Mouse (Mus musculus): Measurements from ENCODE around the gene Rragb.

Gene Rragb

GRCm38 (mm10) chrX:153211101-153211500 is 71.3 kb downstream of the Rragb start:
- Histone ChIP-seq H3K4me3 (replicated peaks; ENCODE audit: low read length) (no peak overlapping the region), H3K27me3 (ENCODE audit: insufficient read depth, low read length) (no peaks in the 10 kb centered on the region), H3K4me1 (replicated peaks; ENCODE audit: low read depth, low read length) (peaks cover 10% of the 10 kb centered on the region), H3K9me3 (ENCODE audit: low read length) (no peaks in the 10 kb centered on the region), H3K36me3 (ENCODE audit: insufficient read depth, low read length) (no peaks in the 10 kb centered on the region)
- TF ChIP-seq POU5F1 (IDR thresholded peaks at IDR 0.05; ENCODE audit: borderline replicate concordance, low read length) (no peak), NANOG (IDR thresholded peaks at IDR 0.05; ENCODE audit: borderline replicate concordance, low read length) (no peak), CTCF (conservative IDR thresholded peaks at IDR 0.05; ENCODE audit: low read length) (no peak)
